Mouse (Mus musculus): Measurements from ENCODE around the gene Rabl2. TPM values are rescaled to one million over a fixed set of nuclear protein-coding genes. Genes with fewer than 3 reads are reported as not detected.

The Rabl2 gene
- polyA plus RNA-seq, 1 experiment, result 12.3 TPM

DNA sequence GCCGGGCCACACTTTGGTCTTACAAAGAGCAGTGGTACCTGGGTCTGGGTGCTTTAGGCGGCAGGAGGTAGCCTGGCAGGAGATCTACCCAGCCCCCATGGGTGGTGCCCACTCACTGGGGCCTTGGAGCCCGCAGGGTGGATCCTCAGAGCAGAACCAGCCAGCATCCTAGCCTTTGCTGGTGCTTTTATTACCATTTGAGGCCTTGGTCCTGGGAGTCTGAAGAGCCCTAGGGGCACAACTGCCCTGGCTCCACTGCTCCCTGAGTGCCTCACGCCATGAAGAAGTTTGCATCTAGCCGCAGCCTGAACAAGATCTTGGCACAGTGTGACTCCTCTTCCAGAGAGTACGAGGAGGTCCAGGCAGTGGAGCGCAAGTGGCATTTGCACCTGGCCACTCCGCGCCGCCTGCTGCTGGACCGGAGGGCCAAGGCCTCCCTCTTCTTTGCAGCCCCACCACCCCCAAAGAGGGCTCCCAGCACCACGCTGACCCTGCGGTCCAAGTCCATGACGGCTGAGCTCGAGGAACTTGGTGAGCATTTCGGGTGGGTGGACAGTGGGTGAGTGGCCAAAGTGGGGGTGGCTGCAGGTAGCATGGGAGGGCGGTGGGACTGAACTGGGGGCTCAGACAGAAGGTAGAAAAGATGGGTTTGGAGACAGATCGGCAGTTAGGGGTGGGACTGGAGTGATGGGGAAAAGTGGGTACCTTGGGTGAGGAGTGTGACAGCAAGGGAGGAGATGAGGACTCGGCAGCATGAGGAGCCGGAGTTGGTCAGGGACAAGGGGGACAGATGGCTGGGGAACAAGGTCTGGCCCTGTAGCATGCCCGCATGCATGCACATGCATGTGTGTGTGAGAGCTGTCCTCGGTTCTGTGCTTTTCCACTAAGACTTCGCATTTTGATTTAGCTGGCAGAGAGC, 58.5 kb downstream of the Rabl2 start:
- Histone ChIP-seq H3K4me3 (ENCODE audit: insufficient read depth, low read length) (no peak overlapping the region), H3K27ac (ENCODE audit: insufficient read depth, low read depth, low read length) (no peak overlapping the region), H3K4me1 (ENCODE audit: control insufficient read depth, insufficient read depth, low read length) (no peaks in the 10 kb centered on the region)
- no peak for TF ChIP-seq POLR2A (IDR thresholded peaks at IDR 0.05; ENCODE audit: borderline replicate concordance, low read depth, low read length)
- no peak for TF ChIP-seq CTCF (IDR thresholded peaks at IDR 0.05; ENCODE audit: low read depth, low read length)

Other genes starting within 250 kb of the Rabl2 start
- 48.1 and 48.9 TPM in 2 replicates for gene Lmf2, start 236.3 kb downstream of the Rabl2 start, polyA plus RNA-seq (2012; ENCODE audit: insufficient read depth, insufficient read length, missing spikeins)
- 140 and 142 TPM in 2 replicates for gene Ncaph2, start 236.2 kb downstream of the Rabl2 start, polyA plus RNA-seq (2012; ENCODE audit: insufficient read depth, insufficient read length, missing spikeins)
- 12.5 and 15.3 TPM in 2 replicates for gene Sco2, start 218.1 kb downstream of the Rabl2 start, polyA plus RNA-seq (2012; ENCODE audit: insufficient read depth, insufficient read length, missing spikeins)
- 0.28 TPM in 1 of 2 replicates, not detected in the other for gene Tymp, start 214.9 kb downstream of the Rabl2 start, polyA plus RNA-seq (2012; ENCODE audit: insufficient read depth, insufficient read length, missing spikeins)
- gene Odf3b, start 212.6 kb downstream of the Rabl2 start, polyA plus RNA-seq (2012; ENCODE audit: insufficient read depth, insufficient read length, missing spikeins), result not detected in 2 replicates
- not detected in 2 replicates for gene Klhdc7b, start 207.0 kb downstream of the Rabl2 start, polyA plus RNA-seq (2012; ENCODE audit: insufficient read depth, insufficient read length, missing spikeins)
- not detected in 2 replicates for gene Syce3, start 181.4 kb downstream of the Rabl2 start, polyA plus RNA-seq (2012; ENCODE audit: insufficient read depth, insufficient read length, missing spikeins)
- 2.0 TPM in 1 of 2 replicates, not detected in the other for gene Cpt1b, start 166.1 kb downstream of the Rabl2 start, polyA plus RNA-seq (2012; ENCODE audit: insufficient read depth, insufficient read length, missing spikeins)
- 0.72 and 1.1 TPM in 2 replicates for gene C730034F03Rik, start 162.3 kb downstream of the Rabl2 start, polyA plus RNA-seq (2012; ENCODE audit: insufficient read depth, insufficient read length, missing spikeins)
- 0.94 and 1.1 TPM in 2 replicates for gene Gm44502, start 162.2 kb downstream of the Rabl2 start, polyA plus RNA-seq (2012; ENCODE audit: insufficient read depth, insufficient read length, missing spikeins)
- 115 and 138 TPM in 2 replicates for gene Chkb, start 162.0 kb downstream of the Rabl2 start, polyA plus RNA-seq (2012; ENCODE audit: insufficient read depth, insufficient read length, missing spikeins)
- not detected in 2 replicates for gene Mapk8ip2, start 138.0 kb downstream of the Rabl2 start, polyA plus RNA-seq (2012; ENCODE audit: insufficient read depth, insufficient read length, missing spikeins)
- gene Arsa, start 114.5 kb downstream of the Rabl2 start, polyA plus RNA-seq (2012; ENCODE audit: insufficient read depth, insufficient read length, missing spikeins), result 30.4 and 33.6 TPM in 2 replicates
- gene Shank3, start 92.3 kb downstream of the Rabl2 start, polyA plus RNA-seq (2012; ENCODE audit: insufficient read depth, insufficient read length, missing spikeins), result not detected in 2 replicates
- not detected in 2 replicates for gene Acr, start 23.6 kb downstream of the Rabl2 start, polyA plus RNA-seq (2012; ENCODE audit: insufficient read depth, insufficient read length, missing spikeins)
- not detected in 2 replicates for gene Syt10, start 249.9 kb upstream of the Rabl2 start, polyA plus RNA-seq (2012; ENCODE audit: insufficient read depth, insufficient read length, missing spikeins)

All from bone marrow macrophage, adult 2 months (primary cell).